Mouse (Mus musculus) kidney, postnatal 10 days (tissue): ENCODE data around the gene Tbxa2r.

Source experiments
- DNase-seq: peaks from one replicate; pipeline ENCODE4 v3.0.0; 2021; ENCODE audit warnings: mixed read lengths

Tbxa2r gene

DNA sequence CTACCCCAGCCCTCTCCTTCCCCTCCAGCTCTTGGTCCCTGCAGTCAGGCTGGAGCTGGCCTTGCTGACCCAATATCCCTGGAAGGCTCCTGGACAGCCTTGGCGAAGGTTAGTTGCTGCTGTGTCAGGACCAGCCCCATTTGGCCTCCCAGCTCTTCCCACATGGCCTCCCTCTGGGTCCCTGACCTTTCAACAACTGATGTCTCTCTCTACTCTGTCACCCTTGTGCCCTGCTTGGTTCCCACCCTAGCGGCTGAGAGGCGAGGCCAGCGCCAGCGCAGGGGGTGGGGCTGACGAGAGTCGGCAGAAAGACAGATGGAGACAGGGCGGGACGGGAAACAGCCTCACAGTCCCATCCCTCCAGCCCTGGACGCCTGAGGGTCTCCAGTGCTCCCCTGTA is at the start of gene Tbxa2r:
TSS of gene Tbxa2r (plus strand) at position 346 of the 400 bp plus-strand sequence.
- peak; percentile 80 for DNase-seq

DNA sequence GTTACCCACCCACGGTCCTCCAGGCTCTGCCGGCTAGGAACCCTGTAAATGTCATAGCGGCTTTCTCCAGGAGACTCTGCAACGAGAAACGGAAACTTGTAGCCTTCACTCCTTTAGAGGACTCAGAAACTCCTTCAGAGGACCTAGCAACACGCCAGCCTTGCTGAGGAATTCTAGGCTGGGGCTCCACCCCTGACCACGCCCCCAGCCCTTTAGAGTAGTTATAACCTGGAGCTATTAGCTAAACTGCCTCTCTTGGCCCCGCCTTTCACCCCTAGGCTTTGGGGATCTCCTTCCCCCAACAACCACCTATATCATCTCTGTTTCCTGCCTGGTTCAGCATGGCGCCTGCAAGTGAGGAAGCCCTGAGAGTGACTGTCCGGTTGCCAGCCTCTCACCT is 49.0 kb upstream of the Tbxa2r start:
- DNase-seq = no peak

DNA sequence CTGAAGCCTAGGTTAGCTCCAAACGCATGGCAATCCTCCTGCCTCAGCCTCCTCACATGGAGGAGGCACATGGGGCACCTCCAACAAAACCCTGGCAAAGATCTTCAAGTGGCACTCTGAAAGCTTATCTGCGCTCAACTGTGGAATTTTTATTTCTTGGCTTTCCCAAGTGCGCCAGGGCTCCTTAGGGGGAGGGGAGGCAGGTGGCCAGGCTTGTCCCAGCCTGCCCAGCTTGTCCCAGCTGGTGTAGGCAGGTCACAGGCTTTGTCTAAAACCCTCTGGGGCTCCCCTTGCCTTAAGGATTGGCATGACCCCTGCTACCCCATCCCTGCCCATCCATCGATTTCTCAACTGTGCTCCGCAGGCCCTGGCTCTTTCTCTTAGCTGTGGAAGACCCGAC is 44.3 kb upstream of the Tbxa2r start:
- no peak for DNase-seq

DNA sequence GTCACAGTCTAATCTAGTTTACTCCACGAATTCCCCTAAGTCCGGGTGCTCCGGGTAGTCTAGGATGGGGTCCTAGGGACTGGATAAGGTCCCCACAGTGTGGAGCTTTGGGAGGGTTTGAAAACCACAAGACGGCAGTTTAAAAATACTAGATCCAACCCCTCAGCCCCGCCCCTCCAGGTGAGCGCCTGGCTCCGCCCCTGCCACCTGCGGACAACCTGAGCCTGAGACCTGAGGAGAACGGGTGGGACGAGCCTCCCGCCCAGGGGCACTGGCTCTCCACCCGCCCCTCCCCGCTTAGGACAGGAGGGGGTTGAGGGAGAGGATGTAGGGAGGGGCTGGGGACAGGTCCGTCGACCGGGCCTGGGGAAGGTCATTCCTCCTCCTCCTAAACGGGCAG is 43.8 kb upstream of the Tbxa2r start:
- peak; percentile 79 for DNase-seq

DNA sequence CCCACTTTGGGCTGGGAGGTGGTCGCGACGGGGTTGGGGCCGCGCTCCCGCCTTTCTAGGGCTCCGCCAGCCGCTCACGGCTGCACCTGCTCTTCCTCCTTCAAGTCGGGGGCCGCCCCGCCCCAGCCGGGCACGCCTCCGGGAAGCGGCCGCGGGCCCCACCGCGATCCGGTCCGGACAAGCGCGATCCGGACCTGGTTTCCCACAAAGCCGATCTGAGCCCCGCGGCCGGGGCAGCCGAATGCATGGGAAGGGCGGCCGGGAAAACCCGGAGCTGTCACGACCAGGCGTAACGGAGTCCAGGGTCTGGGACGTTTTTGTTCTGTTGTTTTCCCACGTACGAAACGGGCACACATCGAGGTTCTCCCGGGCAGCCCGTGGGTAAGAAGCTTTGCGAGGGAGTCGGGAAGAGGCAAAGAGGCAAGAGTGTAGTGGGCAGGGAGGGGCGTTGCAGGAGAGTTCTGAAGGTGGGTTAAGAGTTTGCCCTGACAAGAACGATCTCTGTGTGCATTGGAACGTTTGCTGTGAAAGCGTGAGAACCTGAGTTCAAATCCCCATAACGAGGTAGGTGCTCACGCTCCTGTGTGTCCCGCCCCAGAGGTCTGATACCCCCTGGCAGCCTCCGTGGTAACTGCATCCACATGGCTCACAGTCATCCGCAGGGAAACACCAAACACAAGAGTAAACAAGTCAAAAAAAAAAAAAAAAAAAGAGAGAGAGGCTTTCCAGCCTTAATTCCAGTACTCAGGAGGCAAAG is 42.7 kb upstream of the Tbxa2r start:
- DNase-seq = peak; percentile 96

DNA sequence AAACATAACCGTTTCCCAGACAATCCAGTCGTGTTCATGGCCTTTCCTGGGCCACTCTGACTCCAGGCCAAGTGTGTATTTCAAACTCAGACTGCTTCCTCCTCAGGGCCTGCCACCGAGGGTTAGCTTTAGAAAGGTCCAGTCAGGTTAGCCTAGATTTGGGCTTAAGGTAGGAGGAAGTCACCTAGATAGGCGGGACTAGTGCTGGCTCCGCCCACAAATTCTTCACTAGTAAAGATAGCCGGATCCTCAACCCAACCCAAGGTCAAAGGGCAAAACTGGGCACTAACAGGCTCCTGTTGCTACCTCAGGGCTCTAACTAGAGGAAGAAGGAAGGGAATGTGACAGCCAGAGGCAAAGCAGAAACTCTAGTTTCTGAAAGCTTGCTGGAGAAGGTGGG is 41.9 kb upstream of the Tbxa2r start:
- DNase-seq = peak; percentile 66

DNA sequence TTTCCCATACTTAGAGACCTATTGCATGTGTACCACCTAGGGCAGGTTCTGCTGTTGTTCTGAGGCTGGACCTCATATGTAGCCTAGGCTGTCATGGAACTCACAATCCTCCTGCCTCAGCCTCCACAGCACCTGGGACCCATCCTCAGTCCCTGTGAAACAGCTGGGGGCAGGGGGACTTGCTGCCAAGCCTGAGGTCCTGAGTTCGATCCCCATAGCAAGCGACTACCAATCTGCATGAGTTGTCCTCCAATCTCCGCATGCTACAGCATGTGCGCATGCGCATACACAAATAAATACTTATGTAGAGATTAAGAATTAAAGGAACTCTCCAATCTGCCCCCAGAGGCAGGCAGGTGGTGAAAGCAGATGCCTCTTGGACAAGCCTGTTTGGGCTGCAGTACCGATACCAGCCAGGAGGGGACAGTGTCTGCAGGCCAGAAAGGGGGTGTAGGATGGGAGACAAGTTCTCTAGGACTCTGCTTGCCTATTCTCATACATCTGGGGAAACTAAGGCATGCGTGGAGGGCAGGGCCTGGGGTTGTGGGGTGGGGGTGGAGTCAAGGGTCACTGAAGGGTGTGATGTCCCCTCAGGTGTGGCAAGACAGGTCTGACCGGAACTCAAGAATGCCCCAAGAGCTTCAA is 40.9 kb upstream of the Tbxa2r start:
- peak; percentile 75 for DNase-seq

DNA sequence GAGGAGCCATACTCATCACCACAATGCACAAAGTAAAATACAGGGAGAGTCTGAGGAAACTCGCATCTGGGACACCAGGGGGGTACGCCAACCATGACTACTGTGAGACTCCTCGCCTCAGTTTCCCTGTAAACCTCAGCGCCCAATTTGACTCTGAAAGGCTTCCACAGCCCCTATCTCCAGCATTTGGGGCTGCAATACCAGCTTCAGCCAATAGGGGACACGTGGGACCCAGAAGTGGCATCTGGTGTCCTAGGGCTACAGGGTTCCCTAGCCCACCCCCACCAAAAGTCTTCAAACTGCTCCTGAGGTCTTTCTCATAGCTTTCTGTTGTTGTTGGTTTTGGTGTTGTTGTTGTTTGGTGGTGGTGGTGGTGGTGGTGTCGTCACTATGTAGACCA is 39.9 kb upstream of the Tbxa2r start:
- DNase-seq = peak; percentile 74

DNA sequence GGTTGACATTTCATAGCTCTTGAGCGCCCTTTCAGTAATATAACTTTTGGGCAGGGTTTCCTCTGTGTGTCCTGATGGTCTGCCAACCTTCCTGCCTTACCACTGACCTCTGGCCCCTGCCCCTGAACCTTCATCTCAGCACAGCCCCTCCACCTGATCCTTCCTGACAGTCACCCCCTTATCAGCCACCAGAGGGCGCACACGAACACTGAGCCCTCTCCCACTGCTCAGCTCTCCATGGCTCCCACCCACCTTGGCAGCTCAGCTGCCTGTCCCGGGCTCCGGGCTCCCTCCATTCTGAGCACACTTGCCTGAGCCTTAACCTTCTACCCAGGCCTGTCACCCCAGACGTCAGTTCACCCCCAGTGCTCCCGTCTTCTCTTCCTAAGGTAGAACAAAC is 39.3 kb upstream of the Tbxa2r start:
- DNase-seq = peak; percentile 82

DNA sequence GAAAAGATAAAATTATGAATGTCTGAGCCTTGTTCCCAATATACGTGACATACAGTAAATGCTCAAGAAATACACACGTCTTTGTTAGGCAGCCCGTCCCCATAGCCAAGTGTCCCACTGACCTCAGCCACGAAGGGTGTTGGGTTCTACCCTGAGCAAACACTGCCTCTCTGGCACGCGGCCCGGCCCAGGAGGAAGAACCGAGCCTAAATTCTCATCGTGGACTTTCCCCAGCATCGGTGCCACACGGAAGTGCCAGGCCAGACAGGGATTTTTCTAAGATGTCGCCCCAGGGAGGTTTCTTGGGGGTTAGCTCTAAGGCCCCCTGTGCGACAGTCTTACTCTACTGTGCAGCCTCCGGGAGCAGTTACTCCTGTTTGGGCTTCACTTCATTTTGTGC is 38.7 kb upstream of the Tbxa2r start:
- no peak for DNase-seq

DNA sequence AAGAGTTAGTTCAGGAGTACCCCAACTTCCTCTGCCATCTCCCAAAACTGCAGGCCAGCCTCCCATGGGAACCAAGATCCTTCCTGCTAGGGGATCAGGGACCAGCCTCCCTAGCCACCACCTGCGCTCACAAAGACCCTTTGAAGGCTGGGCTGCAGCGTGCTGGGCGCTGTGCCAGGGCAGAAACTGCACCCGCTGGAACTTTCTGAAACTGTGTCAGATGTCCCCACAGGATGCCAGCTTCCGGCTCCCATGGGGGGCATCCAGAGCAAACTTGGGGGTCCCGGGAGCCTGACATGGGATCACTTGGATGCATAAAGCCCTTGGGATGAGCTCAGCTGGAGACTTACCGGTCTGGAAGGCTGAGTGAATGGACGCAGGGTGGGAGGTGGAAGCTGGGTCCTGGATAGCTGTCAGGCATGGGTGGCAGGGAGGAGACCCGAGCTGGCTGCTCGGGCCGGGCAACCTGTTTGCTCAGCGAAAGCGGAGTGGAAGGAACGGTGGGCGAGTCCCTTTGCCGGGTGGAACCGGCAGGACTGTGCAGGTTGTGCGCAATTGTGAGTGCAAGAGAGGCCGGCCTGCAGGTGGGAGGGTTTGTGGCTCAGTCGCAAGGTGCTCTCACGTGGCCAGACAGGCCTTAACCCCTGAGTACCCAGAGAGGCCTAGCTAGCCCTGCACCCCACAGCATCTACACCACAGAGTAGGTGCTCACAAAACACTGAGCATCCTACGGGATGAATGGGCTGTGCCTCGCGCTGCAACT is 37.7 kb upstream of the Tbxa2r start:
- peak; percentile 59 for DNase-seq

DNA sequence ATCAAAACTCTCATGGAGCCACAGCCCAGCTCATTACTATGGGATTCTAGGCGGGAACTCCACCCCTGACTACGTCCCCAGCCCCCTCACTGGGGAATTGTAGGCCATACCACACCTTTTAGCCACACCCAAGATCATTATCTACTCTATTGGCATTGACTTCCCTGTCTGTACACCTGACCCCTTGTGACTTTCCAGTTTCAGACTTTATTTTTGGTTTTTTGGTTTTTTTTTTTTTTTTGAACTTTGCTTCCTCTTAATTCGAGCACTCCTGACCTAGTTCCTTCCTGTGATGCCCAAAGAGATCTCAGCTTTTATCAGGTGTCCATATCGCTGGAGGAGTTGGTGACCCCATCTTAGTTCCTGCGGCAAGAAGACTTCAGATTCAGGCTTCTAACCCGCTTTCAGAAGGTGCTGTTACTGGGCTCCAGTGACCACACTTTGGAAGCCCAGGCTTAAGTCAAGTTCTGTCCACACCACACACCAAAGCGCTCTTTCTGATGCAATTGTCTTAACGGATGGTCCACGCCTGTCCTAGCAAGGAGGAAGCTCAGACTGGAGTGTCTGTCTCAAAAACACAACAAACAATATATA is 36.9 kb upstream of the Tbxa2r start, which contains the start of gene Tjp3:
TSS of gene Tjp3 (minus strand) at position 71 of the 594 bp plus-strand sequence.
- DNase-seq = no peak

DNA sequence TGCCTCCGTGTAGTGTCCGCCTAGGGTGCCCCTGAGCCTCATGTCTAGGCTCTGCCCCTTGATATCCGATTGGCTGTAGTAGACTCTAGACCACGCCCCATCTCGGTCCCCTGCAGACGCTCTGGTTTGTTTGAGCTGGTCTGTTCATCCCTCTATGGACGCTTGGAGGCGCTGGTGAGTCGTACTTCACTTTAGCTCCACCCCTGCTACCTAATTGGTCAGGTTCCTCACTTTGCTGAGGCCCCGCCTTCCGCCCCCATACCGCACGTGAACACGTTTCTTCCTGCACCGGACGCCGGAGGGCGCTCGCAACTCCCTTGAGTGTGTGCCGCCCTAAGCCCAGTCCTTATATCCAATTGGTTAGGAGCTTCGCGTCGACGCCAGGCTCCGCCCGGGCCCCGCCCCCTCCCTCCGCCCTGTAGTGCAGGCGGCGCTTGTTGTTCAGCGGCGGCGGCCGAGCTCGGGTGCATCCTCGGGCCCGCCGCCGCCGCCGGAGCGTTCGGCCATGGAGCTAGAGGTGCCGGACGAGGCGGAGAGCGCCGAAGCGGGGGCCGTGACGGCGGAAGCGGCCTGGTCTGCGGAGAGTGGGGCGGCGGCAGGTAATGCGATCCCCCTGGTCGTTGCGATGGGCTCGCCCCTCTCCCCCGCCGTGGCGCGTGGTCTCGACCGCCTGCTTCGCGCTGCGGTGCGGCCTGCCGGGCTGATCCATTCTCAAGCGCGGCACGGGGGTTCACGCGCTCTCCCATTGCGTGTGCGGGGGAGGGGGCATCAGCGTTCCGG is 35.8 kb upstream of the Tbxa2r start, which contains the start of gene Pip5k1c:
TSS of gene Pip5k1c (plus strand) at position 410 of the 780 bp plus-strand sequence.
- peak; percentile 99 for DNase-seq

DNA sequence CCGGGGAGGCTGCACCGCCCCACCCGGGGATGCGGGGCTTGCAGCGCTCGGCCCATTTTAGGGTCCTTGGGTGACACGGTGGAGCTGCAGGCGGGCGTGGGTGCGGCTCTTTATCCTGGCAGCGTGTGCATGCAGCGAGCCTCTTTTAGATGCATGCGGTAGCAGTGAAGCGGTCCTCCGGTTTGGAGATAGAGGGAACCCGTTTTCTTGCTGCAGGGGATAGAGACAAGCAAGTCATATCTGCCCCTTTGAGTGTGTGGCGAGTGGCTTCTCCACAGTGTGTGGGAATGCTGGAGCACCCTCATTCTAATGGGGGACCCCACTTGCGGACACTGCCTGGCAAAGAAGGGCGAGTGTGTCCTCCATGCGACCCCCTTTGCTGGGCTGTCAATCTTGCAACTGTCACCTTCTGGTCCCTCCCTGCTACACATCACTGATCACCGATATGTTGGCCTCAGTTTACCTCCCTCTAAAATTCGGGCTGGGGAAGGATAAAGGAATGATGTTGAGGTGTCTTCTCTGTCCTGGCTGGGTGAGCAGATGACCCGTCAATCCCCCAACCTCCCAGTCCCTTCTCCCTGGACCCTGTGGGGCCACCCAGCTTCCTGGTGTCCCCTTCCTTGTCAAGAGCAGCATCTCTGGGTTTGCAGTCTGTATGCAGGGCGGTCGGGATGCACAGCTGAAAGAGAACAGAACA is 35.0 kb upstream of the Tbxa2r start:
- no peak for DNase-seq

DNA sequence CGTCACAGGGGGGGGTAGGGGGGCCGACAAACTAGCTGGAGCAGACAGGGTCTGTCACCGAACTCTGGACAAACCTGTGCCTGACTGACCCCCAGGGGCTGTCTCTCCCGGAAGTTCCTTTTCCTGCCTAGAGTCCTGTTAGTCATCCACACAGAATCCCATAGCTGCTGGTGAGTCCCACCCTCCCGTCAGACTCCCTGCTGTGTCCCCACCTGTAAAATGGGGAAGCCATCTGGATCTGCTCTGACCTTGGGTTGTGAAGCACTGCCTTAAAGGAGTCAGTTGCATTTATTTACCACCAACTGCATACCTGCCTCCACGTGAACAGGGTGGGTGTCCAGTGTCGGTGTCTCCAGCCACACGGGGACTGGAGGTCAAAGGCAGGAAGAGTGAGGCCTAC is 34.1 kb upstream of the Tbxa2r start:
- no peak for DNase-seq

DNA sequence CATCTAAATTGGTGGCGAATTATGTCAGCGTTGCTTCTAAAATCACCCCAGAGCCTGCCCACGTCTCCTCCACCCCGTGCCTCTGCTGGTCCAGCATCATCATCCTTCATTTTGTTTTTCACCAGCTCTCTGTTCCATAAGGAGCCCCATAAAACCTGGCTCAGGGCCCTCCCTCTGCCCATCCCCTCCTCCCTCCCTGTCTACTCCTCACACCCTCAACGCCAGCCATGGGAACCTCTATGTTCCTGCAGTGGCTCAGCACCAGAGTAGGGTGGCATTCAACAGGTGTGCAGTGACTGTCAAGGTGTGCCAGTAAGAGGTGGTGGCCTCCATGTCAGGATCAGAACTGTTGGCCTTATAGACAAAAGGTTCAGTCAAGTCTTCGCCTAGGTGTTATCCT is 33.3 kb upstream of the Tbxa2r start:
- DNase-seq = no peak

DNA sequence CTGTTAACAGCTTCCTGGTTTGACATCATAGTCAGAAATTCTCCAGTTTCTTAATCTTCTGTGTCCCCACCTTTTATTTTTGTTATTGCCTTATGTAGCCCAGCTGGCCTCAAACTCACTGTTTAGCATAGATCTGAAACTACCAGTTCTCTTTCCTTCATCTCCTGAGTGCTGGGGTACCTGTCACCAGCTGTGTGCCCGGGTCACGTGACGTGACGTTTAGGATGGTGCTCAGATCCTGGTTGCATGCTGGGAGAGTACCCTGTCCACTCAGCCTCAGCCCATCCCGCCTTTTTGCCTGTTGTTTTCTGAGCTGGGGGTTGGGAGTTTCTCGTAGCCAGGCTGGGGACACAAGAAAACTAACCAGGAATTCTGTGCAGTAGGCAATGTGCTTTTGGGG is 31.3 kb upstream of the Tbxa2r start:
- no peak for DNase-seq

DNA sequence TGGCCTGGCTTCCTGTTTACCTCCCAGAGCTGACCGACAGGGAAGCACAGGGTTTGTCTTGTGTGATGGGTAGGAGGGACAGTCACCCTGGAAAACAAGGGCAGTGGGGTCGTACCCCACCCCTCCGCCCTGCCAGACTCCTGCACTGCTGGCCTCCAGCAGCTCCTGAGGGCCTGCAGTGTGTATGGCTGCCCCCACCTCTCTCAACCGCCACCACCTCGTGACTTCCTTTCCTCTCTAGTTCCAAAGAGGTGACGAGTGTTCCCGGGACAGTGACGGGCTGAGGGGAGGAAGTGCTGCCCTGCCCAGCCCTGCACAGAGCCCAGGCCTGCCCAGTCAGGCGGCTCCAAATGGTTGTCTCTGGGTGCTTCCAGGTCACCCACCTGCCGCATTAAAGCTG is 30.7 kb upstream of the Tbxa2r start:
- DNase-seq = peak; percentile 73

DNA sequence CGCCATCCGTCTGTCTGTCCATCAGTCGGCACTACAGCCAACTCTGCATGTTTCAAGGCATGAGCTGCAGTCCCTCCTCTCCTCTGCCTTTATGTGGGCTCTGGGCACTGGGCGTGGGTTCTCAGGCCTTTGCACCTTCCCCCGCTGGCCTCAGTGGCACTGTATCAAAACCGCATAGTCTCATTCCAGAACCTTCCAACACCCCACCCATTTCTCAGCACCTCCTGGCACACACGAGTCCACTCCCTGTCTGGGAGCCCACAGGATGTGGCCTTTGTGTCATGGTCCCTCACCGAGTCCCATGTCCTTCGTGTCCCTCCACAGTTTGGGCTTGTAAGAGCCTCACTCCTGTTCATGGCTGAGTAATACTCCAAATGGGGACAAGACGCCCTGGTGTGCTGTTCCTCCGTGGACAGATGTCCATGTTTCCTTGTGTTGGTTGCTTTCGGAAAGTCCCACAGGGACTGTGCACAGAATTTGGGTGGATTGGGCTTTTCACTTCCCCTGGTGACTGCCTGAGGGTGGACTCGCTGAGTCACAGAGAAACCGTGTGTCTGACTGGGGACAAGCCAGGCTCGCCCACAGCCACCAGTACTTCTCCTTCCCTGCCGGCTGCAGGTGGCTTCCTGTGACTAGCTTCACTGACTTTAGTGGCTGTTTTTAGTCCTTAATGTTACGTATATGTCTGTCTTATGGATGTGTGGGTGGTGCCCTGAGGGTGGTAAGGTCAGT is 30.0 kb upstream of the Tbxa2r start:
- DNase-seq = no peak

DNA sequence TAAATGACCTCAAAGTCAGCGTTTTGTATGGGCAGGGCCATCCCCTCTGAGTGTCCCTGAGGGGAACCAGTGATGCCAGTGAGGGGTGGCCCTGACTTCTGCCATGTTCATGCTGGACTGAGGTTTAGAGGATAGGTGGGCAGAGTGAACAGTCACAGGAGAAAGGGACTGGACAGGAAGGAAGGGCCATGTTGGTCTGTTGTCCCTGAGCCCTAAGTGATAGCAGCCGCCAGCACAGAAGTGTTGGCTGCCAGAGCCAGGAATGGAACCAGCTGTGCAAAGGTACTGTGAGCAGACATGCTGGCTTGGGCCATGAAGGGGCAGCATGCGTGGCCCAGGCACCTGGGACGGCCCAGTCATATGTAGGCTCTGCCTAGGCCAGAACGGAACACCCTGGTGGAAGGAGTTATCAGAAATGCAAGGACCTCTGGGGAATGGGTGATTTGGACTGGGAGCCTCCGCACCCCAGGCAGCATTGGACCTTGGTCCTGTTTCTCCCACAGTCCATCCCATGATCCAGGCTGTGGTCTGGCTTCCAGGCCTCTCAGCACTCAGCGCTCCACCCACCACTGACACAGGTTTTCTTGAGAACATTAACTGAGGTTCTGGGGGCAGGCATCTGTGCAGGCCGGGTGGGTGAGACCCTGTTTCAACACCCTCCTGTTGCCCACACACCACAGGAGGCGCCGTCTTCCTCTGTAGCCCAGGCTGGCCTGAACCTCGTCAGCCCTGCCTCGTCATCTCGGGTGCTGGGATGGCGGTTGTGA is 28.8 kb upstream of the Tbxa2r start:
- DNase-seq = peak; percentile 74
